In the genomic region with DNA sequence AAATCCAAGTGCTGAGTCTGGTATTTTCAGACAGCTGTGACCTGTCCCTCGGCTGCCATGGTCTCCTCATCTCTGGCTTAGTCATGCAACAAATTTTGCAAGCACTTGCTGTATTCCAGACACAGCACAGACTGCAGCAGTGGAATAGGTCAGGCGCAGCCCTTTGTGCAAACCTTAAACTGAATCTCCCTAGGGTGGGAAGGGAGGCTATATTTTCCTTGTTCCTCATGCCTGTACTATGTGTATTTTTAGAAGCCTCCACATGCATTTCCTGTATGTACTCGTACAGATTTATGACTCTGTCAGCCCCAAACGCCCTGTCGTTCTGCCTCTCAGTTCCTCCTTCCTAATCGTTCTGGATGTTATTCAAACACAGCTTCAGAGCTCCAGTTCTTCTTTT, we compare ENCODE assay signal across 8 mouse cellular contexts.
DNase-seq lines count a peak whose midpoint lies in the region; ATAC-seq and TF ChIP-seq lines count a peak whose summit lies in the region.

No protein-coding gene starts in this region.

- TF ChIP-seq CTCF in forebrain, postnatal 0 days (IDR thresholded peaks at IDR 0.05; ENCODE audit: low read depth), result no peak

- WGBS in forebrain, postnatal 0 days, result 49% methylated on average over 6 of the region's 6 CpGs
- WGBS in forebrain, embryonic 14.5 days, result 80% methylated on average over 6 of the region's 6 CpGs
- WGBS in kidney, embryonic 15.5 days, result 7% methylated on average over 6 of the region's 6 CpGs

- no peak overlapping the region for H3K4me2 ChIP-seq in forebrain, postnatal 0 days (ENCODE audit: low read depth)
- H3K4me2 ChIP-seq in forebrain, embryonic 14.5 days (ENCODE audit: low read length), result no peak overlapping the region
- H3K4me2 ChIP-seq in kidney, embryonic 15.5 days, result peak overlapping the region; percentile 20

- no peaks in the 10 kb centered on the region for H3K9me3 ChIP-seq in forebrain, postnatal 0 days (ENCODE audit: low read length)
- H3K9me3 ChIP-seq in forebrain, embryonic 14.5 days (replicated peaks; ENCODE audit: control insufficient read depth, low read length), result no peaks in the 10 kb centered on the region
- no peaks in the 10 kb centered on the region for H3K9me3 ChIP-seq in kidney, embryonic 15.5 days (replicated peaks)

- H3K4me3 ChIP-seq in forebrain, postnatal 0 days (ENCODE audit: low read depth, low read length), result no peak overlapping the region
- H3K4me3 ChIP-seq in forebrain, embryonic 14.5 days (ENCODE audit: low read depth, low read length), result no peak overlapping the region
- H3K4me3 ChIP-seq in kidney, embryonic 15.5 days (replicated peaks), result no peak overlapping the region

- H3K27ac ChIP-seq in forebrain, postnatal 0 days (ENCODE audit: low read depth, low read length), result no peak overlapping the region
- no peak overlapping the region for H3K27ac ChIP-seq in forebrain, embryonic 14.5 days (ENCODE audit: low read depth, low read length)
- peak overlapping the region; percentile 83 for H3K27ac ChIP-seq in kidney, embryonic 15.5 days

- no peaks in the 10 kb centered on the region for H3K27me3 ChIP-seq in forebrain, postnatal 0 days (ENCODE audit: insufficient read depth, low read length)
- no peaks in the 10 kb centered on the region for H3K27me3 ChIP-seq in forebrain, embryonic 14.5 days (replicated peaks; ENCODE audit: control insufficient read depth, insufficient read depth, low read length)
- H3K27me3 ChIP-seq in kidney, embryonic 15.5 days, result no peaks in the 10 kb centered on the region

- no peaks in the 10 kb centered on the region for H3K36me3 ChIP-seq in forebrain, postnatal 0 days (ENCODE audit: insufficient read depth)
- no peaks in the 10 kb centered on the region for H3K36me3 ChIP-seq in forebrain, embryonic 14.5 days (ENCODE audit: control insufficient read depth, insufficient read depth, low read length)
- no peaks in the 10 kb centered on the region for H3K36me3 ChIP-seq in kidney, embryonic 15.5 days

- 0 out of 2 replicates have a peak, but pooled peaks have one; percentile 12 for ATAC-seq in forebrain, postnatal 0 days
- ATAC-seq in forebrain, embryonic 14.5 days, result no peak
- ATAC-seq in kidney, embryonic 15.5 days (replicated peaks; ENCODE audit: low FRiP score), result peak; percentile 92

- DNase-seq in forebrain, postnatal 0 days, result peak; percentile 4
- no peak for DNase-seq in forebrain, embryonic 14.5 days (ENCODE audit: low spot score)
- peak; percentile 30 for DNase-seq in MN1 (ENCODE audit: low spot score)
- DNase-seq in heart, adult 18-20 months, result peak; percentile 69 to 81
- peak; percentile 44 for DNase-seq in lung, postnatal 25 days (ENCODE audit: low spot score)
- no peak for DNase-seq in embryo, embryonic 10 days (ENCODE audit: low spot score)
- DNase-seq in cerebellum, adult 18-20 months, result no peak

- H3K4me1 ChIP-seq in forebrain, postnatal 0 days (ENCODE audit: insufficient read depth), result 0 out of 2 replicates have a peak, but pooled peaks cover 8% of the 10 kb centered on the region
- H3K4me1 ChIP-seq in forebrain, embryonic 14.5 days (ENCODE audit: control insufficient read depth, insufficient read depth, low read length), result peaks cover 6% of the 10 kb centered on the region; the same call in 1 of the 2 replicates
- peaks cover 49% of the 10 kb centered on the region for H3K4me1 ChIP-seq in kidney, embryonic 15.5 days

- H3K9ac ChIP-seq in forebrain, postnatal 0 days, result no peak overlapping the region
- H3K9ac ChIP-seq in forebrain, embryonic 14.5 days (ENCODE audit: low read length), result no peak overlapping the region
- no peak overlapping the region for H3K9ac ChIP-seq in kidney, embryonic 15.5 days

Comparison
In these comparisons a context has a peak if more than half of its experiments do, and no peak if none do; other contexts are left out.
1. DNase-seq: peak in forebrain, postnatal 0 days (single experiment), MN1 (single experiment), heart, adult 18-20 months (2 of 2) and lung, postnatal 25 days (single experiment); none in forebrain, embryonic 14.5 days (single experiment), embryo, embryonic 10 days (single experiment) and cerebellum, adult 18-20 months (0 of 2).